Mouse (Mus musculus): ENCODE results near the gene Tars2. TPM values are rescaled to one million over a fixed set of nuclear protein-coding genes. Genes with fewer than 3 reads are reported as not detected.

Gene Tars2
- polyA plus RNA-seq, 1 experiment from 2014 or later, result 50.1 TPM

- no peak for ATAC-seq
- Histone ChIP-seq H3K4me1 (ENCODE audit: control insufficient read depth, insufficient read depth, low read depth, low read length) (peaks cover 3% of the 10 kb centered on the region; the same call in 1 of the 2 replicates), H3K4me2 (ENCODE audit: low read length) (no peak overlapping the region), H3K27ac (ENCODE audit: low read depth, low read length) (no peak overlapping the region), H3K4me3 (ENCODE audit: low read length) (no peak overlapping the region), H3K27me3 (replicated peaks; ENCODE audit: control insufficient read depth, insufficient read depth, low read length) (no peaks in the 10 kb centered on the region), H3K9me3 (ENCODE audit: control insufficient read depth, low read length) (no peaks in the 10 kb centered on the region), H3K36me3 (ENCODE audit: control insufficient read depth, insufficient read depth, low read length) (no peaks in the 10 kb centered on the region), H3K9ac (ENCODE audit: low read depth, low read length) (no peak overlapping the region)
- 91% methylated on average over 4 of the region's 4 CpGs for WGBS
Measured at GRCm38 (mm10) chr3:95704612-95705011, 55.4 kb downstream of the Tars2 start.

GRCm38 (mm10) chr3:95703276-95703675 is 56.7 kb downstream of the Tars2 start:
- H3K4me1 ChIP-seq (ENCODE audit: control insufficient read depth, insufficient read depth, low read depth, low read length), result peaks cover 3% of the 10 kb centered on the region; the same call in 1 of the 2 replicates
- no peaks in the 10 kb centered on the region for H3K9me3 ChIP-seq (ENCODE audit: control insufficient read depth, low read length)
- no peaks in the 10 kb centered on the region for H3K36me3 ChIP-seq (ENCODE audit: control insufficient read depth, insufficient read depth, low read length)
- WGBS, result 96% methylated on average over 3 of the region's 3 CpGs
- no peak overlapping the region for H3K9ac ChIP-seq (ENCODE audit: low read depth, low read length)
- H3K27me3 ChIP-seq (replicated peaks; ENCODE audit: control insufficient read depth, insufficient read depth, low read length), result no peaks in the 10 kb centered on the region
- ATAC-seq, result no peak
- no peak overlapping the region for H3K27ac ChIP-seq (ENCODE audit: low read depth, low read length)
- no peak overlapping the region for H3K4me3 ChIP-seq (ENCODE audit: low read length)
- H3K4me2 ChIP-seq (ENCODE audit: low read length), result no peak overlapping the region

- 5% methylated on average over 24 of the region's 24 CpGs for WGBS
- no peaks in the 10 kb centered on the region for H3K36me3 ChIP-seq (ENCODE audit: control insufficient read depth, insufficient read depth, low read length)
- no peak overlapping the region for H3K27ac ChIP-seq (ENCODE audit: low read depth, low read length)
- ATAC-seq, result peak; percentile 85
- H3K4me2 ChIP-seq (ENCODE audit: low read length), result peak overlapping the region; percentile 49
- no peaks in the 10 kb centered on the region for H3K27me3 ChIP-seq (replicated peaks; ENCODE audit: control insufficient read depth, insufficient read depth, low read length)
- H3K4me1 ChIP-seq (ENCODE audit: control insufficient read depth, insufficient read depth, low read depth, low read length), result peaks cover 3% of the 10 kb centered on the region; the same call in 1 of the 2 replicates
- peak overlapping the region; percentile 35 for H3K9ac ChIP-seq (ENCODE audit: low read depth, low read length)
- peak overlapping the region; percentile 25 for H3K4me3 ChIP-seq (ENCODE audit: low read length)
- no peaks in the 10 kb centered on the region for H3K9me3 ChIP-seq (ENCODE audit: control insufficient read depth, low read length)
Measured at GRCm38 (mm10) chr3:95701877-95702540, 58.0 kb downstream of the Tars2 start.

- no peaks in the 10 kb centered on the region for H3K27me3 ChIP-seq (replicated peaks; ENCODE audit: control insufficient read depth, insufficient read depth, low read length)
- no peaks in the 10 kb centered on the region for H3K9me3 ChIP-seq (ENCODE audit: control insufficient read depth, low read length)
- no peaks in the 10 kb centered on the region for H3K36me3 ChIP-seq (ENCODE audit: control insufficient read depth, insufficient read depth, low read length)
- no peak overlapping the region for H3K4me2 ChIP-seq (ENCODE audit: low read length)
- WGBS, result 87% methylated on average over 2 of the region's 2 CpGs
- no peak overlapping the region for H3K4me3 ChIP-seq (ENCODE audit: low read length)
- no peak overlapping the region for H3K9ac ChIP-seq (ENCODE audit: low read depth, low read length)
- no peak overlapping the region for H3K27ac ChIP-seq (ENCODE audit: low read depth, low read length)
- peaks cover 3% of the 10 kb centered on the region; the same call in 1 of the 2 replicates for H3K4me1 ChIP-seq (ENCODE audit: control insufficient read depth, insufficient read depth, low read depth, low read length)
- no peak for ATAC-seq
Measured at GRCm38 (mm10) chr3:95701085-95701484, 58.9 kb downstream of the Tars2 start.

- Histone ChIP-seq H3K36me3 (ENCODE audit: control insufficient read depth, insufficient read depth, low read length) (no peaks in the 10 kb centered on the region), H3K9me3 (ENCODE audit: control insufficient read depth, low read length) (no peaks in the 10 kb centered on the region), H3K27me3 (replicated peaks; ENCODE audit: control insufficient read depth, insufficient read depth, low read length) (no peaks in the 10 kb centered on the region), H3K4me3 (ENCODE audit: low read length) (no peak overlapping the region), H3K4me2 (ENCODE audit: low read length) (no peak overlapping the region), H3K9ac (ENCODE audit: low read depth, low read length) (no peak overlapping the region), H3K4me1 (ENCODE audit: control insufficient read depth, insufficient read depth, low read depth, low read length) (peaks cover 3% of the 10 kb centered on the region; the same call in 1 of the 2 replicates), H3K27ac (ENCODE audit: low read depth, low read length) (no peak overlapping the region)
- WGBS, result 53% methylated on average over 6 of the region's 6 CpGs
- peak; percentile 47 for ATAC-seq
Measured at GRCm38 (mm10) chr3:95700233-95700681, 59.7 kb downstream of the Tars2 start.

- WGBS, result 94% methylated on average over 4 of the region's 4 CpGs
- Histone ChIP-seq H3K4me2 (ENCODE audit: low read length) (no peak overlapping the region), H3K27me3 (replicated peaks; ENCODE audit: control insufficient read depth, insufficient read depth, low read length) (no peaks in the 10 kb centered on the region), H3K36me3 (ENCODE audit: control insufficient read depth, insufficient read depth, low read length) (no peaks in the 10 kb centered on the region), H3K9me3 (ENCODE audit: control insufficient read depth, low read length) (no peaks in the 10 kb centered on the region), H3K27ac (ENCODE audit: low read depth, low read length) (no peak overlapping the region), H3K4me1 (ENCODE audit: control insufficient read depth, insufficient read depth, low read depth, low read length) (peaks cover 3% of the 10 kb centered on the region; the same call in 1 of the 2 replicates), H3K4me3 (ENCODE audit: low read length) (no peak overlapping the region), H3K9ac (ENCODE audit: low read depth, low read length) (no peak overlapping the region)
- no peak for ATAC-seq
Measured at GRCm38 (mm10) chr3:95698286-95698685, 61.7 kb downstream of the Tars2 start.

- Histone ChIP-seq H3K4me2 (ENCODE audit: low read length) (no peak overlapping the region), H3K9me3 (ENCODE audit: control insufficient read depth, low read length) (no peaks in the 10 kb centered on the region), H3K4me3 (ENCODE audit: low read length) (no peak overlapping the region), H3K27ac (ENCODE audit: low read depth, low read length) (no peak overlapping the region), H3K4me1 (ENCODE audit: control insufficient read depth, insufficient read depth, low read depth, low read length) (no peaks in the 10 kb centered on the region; the same call in 1 of the 2 replicates), H3K36me3 (ENCODE audit: control insufficient read depth, insufficient read depth, low read length) (no peaks in the 10 kb centered on the region), H3K27me3 (replicated peaks; ENCODE audit: control insufficient read depth, insufficient read depth, low read length) (no peaks in the 10 kb centered on the region), H3K9ac (ENCODE audit: low read depth, low read length) (no peak overlapping the region)
- no peak for ATAC-seq
- WGBS, result 40% methylated on average over 7 of the region's 7 CpGs
Measured at GRCm38 (mm10) chr3:95696360-95696759, 63.6 kb downstream of the Tars2 start.

GRCm38 (mm10) chr3:95695796-95696195 is 64.2 kb downstream of the Tars2 start:
- no peak overlapping the region for H3K9ac ChIP-seq (ENCODE audit: low read depth, low read length)
- H3K4me2 ChIP-seq (ENCODE audit: low read length), result no peak overlapping the region
- H3K27ac ChIP-seq (ENCODE audit: low read depth, low read length), result no peak overlapping the region
- no peaks in the 10 kb centered on the region; the same call in 1 of the 2 replicates for H3K4me1 ChIP-seq (ENCODE audit: control insufficient read depth, insufficient read depth, low read depth, low read length)
- H3K9me3 ChIP-seq (ENCODE audit: control insufficient read depth, low read length), result no peaks in the 10 kb centered on the region
- 25% methylated on average over 3 of the region's 3 CpGs for WGBS
- H3K36me3 ChIP-seq (ENCODE audit: control insufficient read depth, insufficient read depth, low read length), result no peaks in the 10 kb centered on the region
- H3K4me3 ChIP-seq (ENCODE audit: low read length), result no peak overlapping the region
- no peak for ATAC-seq
- no peaks in the 10 kb centered on the region for H3K27me3 ChIP-seq (replicated peaks; ENCODE audit: control insufficient read depth, insufficient read depth, low read length)

- H3K27ac ChIP-seq (ENCODE audit: low read depth, low read length), result no peak overlapping the region
- no peaks in the 10 kb centered on the region for H3K9me3 ChIP-seq (ENCODE audit: control insufficient read depth, low read length)
- no peaks in the 10 kb centered on the region for H3K27me3 ChIP-seq (replicated peaks; ENCODE audit: control insufficient read depth, insufficient read depth, low read length)
- no peak overlapping the region for H3K9ac ChIP-seq (ENCODE audit: low read depth, low read length)
- no peaks in the 10 kb centered on the region; the same call in 1 of the 2 replicates for H3K4me1 ChIP-seq (ENCODE audit: control insufficient read depth, insufficient read depth, low read depth, low read length)
- H3K36me3 ChIP-seq (ENCODE audit: control insufficient read depth, insufficient read depth, low read length), result no peaks in the 10 kb centered on the region
- no peak overlapping the region for H3K4me3 ChIP-seq (ENCODE audit: low read length)
- H3K4me2 ChIP-seq (ENCODE audit: low read length), result no peak overlapping the region
- ATAC-seq, result no peak
- WGBS, result 87% methylated on average over 11 of the region's 11 CpGs
Measured at GRCm38 (mm10) chr3:95694808-95695703, 65.0 kb downstream of the Tars2 start.
